Mouse (Mus musculus) forebrain, embryonic 16.5 days (tissue): Measurements from ENCODE around the gene Gm5934. TPM values are rescaled to one million over a fixed set of nuclear protein-coding genes. Genes with fewer than 3 reads are reported as not detected.
"Not testable (repeated sequence)": the region's sequence is repeated elsewhere in the genome, so short reads cannot be mapped to it uniquely, and the experiment has no call there.

Experiments
- ATAC-seq: fragments of 200-750 bp; cut with Nextera tagmentation; 2 replicates; pipeline ENCODE4 v1.8.0; 2017; ENCODE audit warnings: mild to moderate bottlenecking, moderate library complexity
- H3K27ac ChIP-seq: fragments of 300-500 bp; sonication (generic); 2 replicates; pipeline ENCODE4 v1.5.1; 2014; ENCODE audit warnings: low read length, control low read depth
- H3K27me3 ChIP-seq: fragments of 300-500 bp; sonication (generic); replicated peaks from 2 replicates; pipeline ENCODE4 v1.6.1; 2014; ENCODE audit warnings: low read length; ENCODE audit not compliant: control insufficient read depth, insufficient read depth
- H3K36me3 ChIP-seq: fragments of 300-500 bp; sonication (generic); 2 replicates; pipeline ENCODE4 v1.6.1; 2014; ENCODE audit not compliant: control insufficient read depth, insufficient read depth
- H3K4me1 ChIP-seq: fragments of 300-500 bp; sonication (generic); replicated peaks from 2 replicates; pipeline ENCODE4 v1.6.1; 2014; ENCODE audit warnings: low read length; ENCODE audit not compliant: control insufficient read depth, insufficient read depth
- H3K4me2 ChIP-seq: fragments of 300-500 bp; sonication (generic); 2 replicates; pipeline ENCODE4 v1.6.1; 2014; ENCODE audit warnings: mild to moderate bottlenecking, low read length, control low read depth
- H3K4me3 ChIP-seq: fragments of 300-500 bp; sonication (generic); replicated peaks from 2 replicates; pipeline ENCODE4 v1.5.1; 2014; ENCODE audit warnings: mild to moderate bottlenecking, low read length, control low read depth
- H3K9ac ChIP-seq: fragments of 300-500 bp; sonication (generic); replicated peaks from 2 replicates; pipeline ENCODE4 v1.6.1; 2014; ENCODE audit warnings: low read depth, low read length, control low read depth
- H3K9me3 ChIP-seq: fragments of 300-500 bp; sonication (generic); 2 replicates; pipeline ENCODE4 v1.6.1; 2016; ENCODE audit warnings: low read length; ENCODE audit not compliant: control insufficient read depth
- WGBS: fragments of 180-500 bp; shearing (Covaris S2); extraction: QIAGEN DNeasy Blood & Tissue Kit; methylation state at CpG from one replicate; pipeline ENCODE4 v1.1.7; 2014; 5-methylcytosine and 5-hydroxymethylcytosine counted together
- polyA plus RNA-seq: library from polyadenylated mRNA; unstranded; fragments of >200 nt; fragmentation: Nextera tagmentation; extraction: Ambion mirVana; gene quantifications from 2 replicates; pipeline ENCODE4 v1.2.1, GENCODE M21; 2015

Gm5934 gene
- not detected in 2 replicates for polyA plus RNA-seq

DNA sequence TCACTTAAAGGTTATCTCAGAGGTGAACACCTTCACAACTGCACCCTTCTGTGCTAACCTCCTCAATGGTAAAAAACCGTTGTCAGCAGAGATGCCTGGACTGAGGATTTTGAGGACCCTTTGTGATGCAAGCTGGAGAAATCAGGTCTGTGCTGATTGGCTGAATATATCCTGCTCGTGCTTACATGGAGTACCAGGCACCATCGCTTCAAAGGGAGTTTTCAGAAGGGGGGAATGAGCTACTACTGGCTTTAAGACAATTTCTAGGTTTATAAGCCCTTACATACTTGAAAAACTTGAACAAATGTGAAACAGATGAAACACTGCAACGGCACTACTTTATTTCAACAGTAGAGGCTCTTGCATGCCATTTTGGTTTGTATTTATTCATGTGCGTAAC lies at the start of gene Gm5934:
Gm5934 (minus strand) TSS at position 101 of the 400 bp plus-strand sequence.
- not testable (repeated sequence) for H3K4me1 ChIP-seq, H3K36me3 ChIP-seq, H3K4me3 ChIP-seq, H3K9ac ChIP-seq, H3K4me2 ChIP-seq, H3K27ac ChIP-seq, H3K9me3 ChIP-seq, ATAC-seq, H3K27me3 ChIP-seq
- 80% methylated on average over 5 of the region's 5 CpGs for WGBS

Other genes with a start within 250 kb of the Gm5934 start
- gene Gm4297, start 74.1 kb upstream of the Gm5934 start, polyA plus RNA-seq, result not detected in 2 replicates